In the genomic region with DNA sequence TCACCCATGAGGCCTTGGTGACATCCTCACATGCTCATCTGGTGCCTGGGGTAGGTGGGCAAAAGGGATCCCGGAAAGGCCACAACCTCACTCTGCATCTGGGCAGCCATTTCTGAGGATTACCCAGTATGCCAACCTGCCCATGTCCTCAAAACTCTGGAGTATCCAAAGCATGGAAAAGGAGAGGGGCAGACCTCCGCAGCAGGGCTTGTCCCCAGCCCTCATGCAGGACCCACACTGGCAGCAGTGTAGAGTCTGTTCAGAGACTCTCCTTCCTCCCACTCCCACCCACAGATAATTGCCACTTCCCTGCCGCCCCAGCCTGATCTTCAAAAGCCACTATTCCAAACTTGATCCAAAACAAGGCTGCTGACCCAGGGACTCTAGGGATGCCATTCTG, we compare ENCODE assay signal across 14 mouse cellular contexts. TPM values are rescaled to one million over a fixed set of nuclear protein-coding genes. Genes with fewer than 3 reads are reported as not detected.
DNase-seq lines count a peak whose midpoint lies in the region; ATAC-seq lines count a peak whose summit lies in the region.
"Had no signal": no experiment of that assay in that cellular context is flagged by ENCODE, and none has a peak within 500 bp of the region (broad histone marks: within the 10 kb centered on the region; RNA-seq: fewer than 3 reads in every experiment).

No protein-coding gene starts in this region.

- no peak for DNase-seq in heart, postnatal 36 days
- DNase-seq in liver = no peak
- DNase-seq in embryo, embryonic 11 days = no peak
- DNase-seq in frontal cortex, postnatal 14 days (ENCODE audit: low spot score in 2 of 2) = no peak
- DNase-seq: cerebellum, adult 9-10 months; gastrocnemius, postnatal 14 days; kidney, adult 18-20 months had no signal

- peaks cover 10% of the 10 kb centered on the region for H3K4me1 ChIP-seq in heart, embryonic 13.5 days
- peaks cover 25% of the 10 kb centered on the region for H3K4me1 ChIP-seq in liver, embryonic 12.5 days
- H3K4me1 ChIP-seq in brown adipose tissue, adult 24 weeks (ENCODE audit: control insufficient read depth, insufficient read depth, insufficient read length, low read length) = peaks cover 4% of the 10 kb centered on the region; the same call in 1 of the 2 replicates
- H3K4me1 ChIP-seq in liver, embryonic 16.5 days (ENCODE audit: control insufficient read depth, low read depth, low read length) = no peaks in the 10 kb centered on the region

- H3K4me2 ChIP-seq in heart, embryonic 13.5 days = peak overlapping the region; percentile 94
- H3K4me2 ChIP-seq in liver, embryonic 12.5 days = peak overlapping the region; percentile 74; the same call in 1 of the 2 replicates
- peak overlapping the region; percentile 58 for H3K4me2 ChIP-seq in liver, embryonic 16.5 days (ENCODE audit: low read depth, low read length)

- intact Hi-C loops in heart, postnatal 36 days (cut with DNase I) = loop anchor here (2.0 kb wide), 1 partner anchor 18 kb away; no protein-coding TSS in a partner anchor

- no peak overlapping the region for H3K27ac ChIP-seq in heart, embryonic 13.5 days (replicated peaks)
- H3K27ac ChIP-seq in liver, embryonic 12.5 days = no peak overlapping the region
- H3K27ac ChIP-seq in brown adipose tissue, adult 24 weeks (replicated peaks; ENCODE audit: low read depth, low read length) = peak overlapping the region; percentile 14; the same call in 1 of the 2 replicates
- no peak overlapping the region for H3K27ac ChIP-seq in liver, embryonic 16.5 days (ENCODE audit: low read length)
- H3K27ac ChIP-seq: hindbrain, embryonic 12.5 days had no signal

- no peaks in the 10 kb centered on the region for H3K9me3 ChIP-seq in heart, embryonic 13.5 days
- H3K9me3 ChIP-seq in liver, embryonic 12.5 days (replicated peaks) = no peaks in the 10 kb centered on the region
- no peaks in the 10 kb centered on the region for H3K9me3 ChIP-seq in liver, embryonic 16.5 days (replicated peaks; ENCODE audit: control insufficient read depth, low read length)
- H3K9me3 ChIP-seq: hindbrain, embryonic 12.5 days had no signal

- no peaks in the 10 kb centered on the region for H3K36me3 ChIP-seq in heart, embryonic 13.5 days
- no peaks in the 10 kb centered on the region for H3K36me3 ChIP-seq in liver, embryonic 12.5 days
- no peaks in the 10 kb centered on the region for H3K36me3 ChIP-seq in liver, embryonic 16.5 days (ENCODE audit: control insufficient read depth, insufficient read depth)
- H3K36me3 ChIP-seq: hindbrain, embryonic 12.5 days had no signal

- peaks cover 72% of the 10 kb centered on the region for H3K27me3 ChIP-seq in heart, embryonic 13.5 days (replicated peaks)
- peaks cover 68% of the 10 kb centered on the region for H3K27me3 ChIP-seq in liver, embryonic 12.5 days (replicated peaks)
- H3K27me3 ChIP-seq in liver, embryonic 16.5 days (ENCODE audit: control insufficient read depth, insufficient read depth, low read depth, low read length) = peaks cover 9% of the 10 kb centered on the region

- 64% methylated on average over 3 of the region's 3 CpGs for WGBS in heart, embryonic 13.5 days
- 38% methylated on average over 3 of the region's 3 CpGs for WGBS in liver, embryonic 12.5 days (ENCODE audit: insufficient replicate concordance)
- 50% methylated on average over 3 of the region's 3 CpGs for WGBS in liver, embryonic 16.5 days (ENCODE audit: insufficient replicate concordance)

- ATAC-seq in heart, embryonic 13.5 days (ENCODE audit: extremely low read depth, insufficient number of reproducible peaks, low FRiP score, low TSS enrichment) = no peak
- ATAC-seq in liver, embryonic 12.5 days = no peak
- no peak for ATAC-seq in liver, embryonic 16.5 days (ENCODE audit: low read depth)
- ATAC-seq: activated CD4-positive, CD25-positive, alpha-beta regulatory T cell, adult 4 months had no signal

- peak overlapping the region; percentile 77; the same call in 1 of the 2 replicates for H3K9ac ChIP-seq in heart, embryonic 13.5 days
- no peak overlapping the region for H3K9ac ChIP-seq in liver, embryonic 12.5 days
- H3K9ac ChIP-seq in liver, embryonic 16.5 days (ENCODE audit: low read depth, low read length) = no peak overlapping the region

- peak overlapping the region; percentile 57 for H3K4me3 ChIP-seq in heart, embryonic 13.5 days
- peak overlapping the region; percentile 47 for H3K4me3 ChIP-seq in liver, embryonic 12.5 days
- peak overlapping the region; percentile 81 for H3K4me3 ChIP-seq in brown adipose tissue, adult 24 weeks (ENCODE audit: insufficient read depth, low read depth, low read length)
- no peak overlapping the region for H3K4me3 ChIP-seq in liver, embryonic 16.5 days (ENCODE audit: low read depth, low read length)

RNA-seq across cellular contexts. Expression of gene P2ry2, which starts 1.9 kb away (rescaled TPM):
- 1.1 and 1.5 TPM in 2 replicates for polyA plus RNA-seq in heart, embryonic 13.5 days (2015; fragmentation: Nextera tagmentation; extraction: Ambion mirVana)
- 10 to 100 TPM; 19.6 to 28.4 TPM for total RNA-seq in heart, postnatal 36 days (2021)
- 1.2 TPM in 2 replicates for polyA plus RNA-seq in liver, embryonic 12.5 days (2016; fragmentation: Nextera tagmentation; extraction: Ambion mirVana)
- polyA plus RNA-seq in brown adipose tissue, adult 24 weeks (2012; ENCODE audit: insufficient read depth, insufficient read length, missing spikeins) = 7.1 and 8.0 TPM in 2 replicates
- 2.2 and 3.2 TPM in 2 replicates for polyA plus RNA-seq in liver, embryonic 16.5 days (2015; fragmentation: Nextera tagmentation; extraction: Ambion mirVana)
- polyA plus RNA-seq: midbrain, embryonic 11.5 days had no signal

RNA-seq across cellular contexts. Expression of gene P2ry6, which starts 36.3 kb away (rescaled TPM):
- polyA plus RNA-seq in heart, embryonic 13.5 days (2015; fragmentation: Nextera tagmentation; extraction: Ambion mirVana) = 4.3 and 4.6 TPM in 2 replicates
- total RNA-seq in heart, postnatal 36 days (2021) = 1 to 10 TPM; 4.3 to 4.7 TPM
- polyA plus RNA-seq in liver, embryonic 12.5 days (2016; fragmentation: Nextera tagmentation; extraction: Ambion mirVana) = 3.4 and 3.6 TPM in 2 replicates
- 3.7 and 4.5 TPM in 2 replicates for polyA plus RNA-seq in brown adipose tissue, adult 24 weeks (2012; ENCODE audit: insufficient read depth, insufficient read length, missing spikeins)
- 4.9 and 6.3 TPM in 2 replicates for polyA plus RNA-seq in liver, embryonic 16.5 days (2015; fragmentation: Nextera tagmentation; extraction: Ambion mirVana)
